Mouse (Mus musculus) kidney, adult 2 months (tissue): Measurements from ENCODE around the gene Fam222a.

Experiments used
- CTCF ChIP-seq: fragments of 200-500 bp; conservative IDR thresholded peaks from 2 replicates; pipeline ENCODE4 v1.5.1; 2011; ENCODE audit warnings: low read depth, mild to moderate bottlenecking, control low read depth, low read length, moderate library complexity, mixed read lengths; ENCODE audit not compliant: insufficient read depth, insufficient read length
- POLR2A ChIP-seq: fragments of 200-500 bp; IDR thresholded peaks from one replicate; pipeline ENCODE4 v1.6.1; 2011; ENCODE audit warnings: low read depth, low read length, control low read depth

DNA sequence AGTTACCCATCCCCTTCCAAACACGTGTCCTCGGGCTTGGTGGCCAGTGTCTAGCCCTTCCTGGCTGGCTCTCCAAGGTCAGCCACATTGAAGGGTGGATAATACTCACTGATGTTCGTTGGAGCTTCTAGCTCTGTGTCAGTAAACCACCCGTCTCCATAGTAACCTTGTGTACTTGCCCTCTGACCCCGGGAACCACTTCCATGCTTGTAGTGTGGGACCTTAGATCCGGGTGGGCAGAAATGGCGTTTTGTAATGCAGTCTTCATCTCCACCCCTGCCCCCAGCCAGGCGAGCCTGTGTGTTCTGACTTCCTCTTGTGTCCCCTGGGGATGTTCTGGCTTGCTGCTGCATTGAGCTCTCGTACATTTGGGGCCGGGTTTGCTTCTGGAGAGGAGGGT is 28.8 kb downstream of the Fam222a start:
- no peak for TF ChIP-seq CTCF
- no peak for TF ChIP-seq POLR2A
